Mouse (Mus musculus) neural tube, embryonic 14.5 days (tissue): ENCODE results near the gene Gm13276. TPM values are rescaled to one million over a fixed set of nuclear protein-coding genes. Genes with fewer than 3 reads are reported as not detected.
"Not testable (repeated sequence)": the region's sequence is repeated elsewhere in the genome, so short reads cannot be mapped to it uniquely, and the experiment has no call there.

Experiments used
- ATAC-seq: fragments of 200-750 bp; cut with Nextera tagmentation; 2 replicates; pipeline ENCODE4 v1.8.0; 2017; ENCODE audit warnings: low read depth, mild to moderate bottlenecking, moderate TSS enrichment, moderate library complexity
- H3K27ac ChIP-seq: fragments of 300-500 bp; sonication (generic); 2 replicates; pipeline ENCODE4 v1.5.1; 2014; ENCODE audit warnings: low read depth, mild to moderate bottlenecking, control low read depth, low read length, moderate library complexity, mixed read lengths
- H3K27me3 ChIP-seq: fragments of 300-500 bp; sonication (generic); 2 replicates; pipeline ENCODE4 v1.6.1; 2014; ENCODE audit warnings: low read length; ENCODE audit not compliant: control insufficient read depth, insufficient read depth
- H3K36me3 ChIP-seq: fragments of 300-500 bp; sonication (generic); 2 replicates; pipeline ENCODE4 v1.6.1; 2014; ENCODE audit warnings: low read length, mixed read lengths; ENCODE audit not compliant: control insufficient read depth, insufficient read depth
- H3K4me1 ChIP-seq: fragments of 300-500 bp; sonication (generic); 2 replicates; pipeline ENCODE4 v1.6.1; 2014; ENCODE audit warnings: low read length; ENCODE audit not compliant: control insufficient read depth, insufficient read depth
- H3K4me2 ChIP-seq: fragments of 300-500 bp; sonication (generic); 2 replicates; pipeline ENCODE4 v1.6.1; 2014; ENCODE audit warnings: mild to moderate bottlenecking, low read depth, low read length, control low read depth
- H3K4me3 ChIP-seq: fragments of 300-500 bp; sonication (generic); 2 replicates; pipeline ENCODE4 v1.5.1; 2014; ENCODE audit warnings: low read depth, low read length, control low read depth, mixed read lengths
- H3K9ac ChIP-seq: fragments of 300-500 bp; sonication (generic); replicated peaks from 2 replicates; pipeline ENCODE4 v1.6.1; 2014; ENCODE audit warnings: low read depth, mild to moderate bottlenecking, control low read depth, low read length, mixed read lengths
- H3K9me3 ChIP-seq: fragments of 300-500 bp; sonication (generic); 2 replicates; pipeline ENCODE4 v1.6.1; 2016; ENCODE audit warnings: low read length; ENCODE audit not compliant: control insufficient read depth
- WGBS: fragments of 180-500 bp; shearing (Covaris S2); extraction: QIAGEN DNeasy Blood & Tissue Kit; methylation state at CpG from one replicate; pipeline ENCODE4 v1.1.7; 2014; 5-methylcytosine and 5-hydroxymethylcytosine counted together
- polyA plus RNA-seq: library from polyadenylated mRNA; unstranded; fragments of >200 nt; fragmentation: Nextera tagmentation; extraction: Ambion mirVana; gene quantifications from 2 replicates; pipeline ENCODE4 v1.2.1, GENCODE M21; 2014

Gene Gm13276
- polyA plus RNA-seq, 1 experiment from 2014 or later = not detected

- ATAC-seq, H3K4me2 ChIP-seq, H3K9ac ChIP-seq, H3K9me3 ChIP-seq, H3K36me3 ChIP-seq, H3K27me3 ChIP-seq, H3K27ac ChIP-seq, H3K4me1 ChIP-seq, H3K4me3 ChIP-seq: not testable (repeated sequence)
- no CpG with 5 or more reads among the region's 29 CpGs for WGBS
Observed at GRCm38 (mm10) chr4:88802954-88803353, 17.4 kb downstream of the Gm13276 start, which contains the start of gene Gm13287. Gene Gm13287, plus strand, starts transcription at chr4:88803254.

GRCm38 (mm10) chr4:88805231-88805630 lies 19.7 kb downstream of the Gm13276 start, which contains the start of gene Gm13288:
Gene Gm13288, plus strand, starts transcription at chr4:88805531.
- H3K4me3 ChIP-seq, H3K9me3 ChIP-seq, H3K4me1 ChIP-seq, H3K27ac ChIP-seq, H3K36me3 ChIP-seq, ATAC-seq, H3K27me3 ChIP-seq, H3K9ac ChIP-seq, H3K4me2 ChIP-seq: not testable (repeated sequence)
- WGBS = no CpG with 5 or more reads among the region's 8 CpGs

- not testable (repeated sequence) for H3K4me3 ChIP-seq
Observed at GRCm38 (mm10) chr4:88805761-88806160, 20.3 kb downstream of the Gm13276 start.

GRCm38 (mm10) chr4:88815928-88816327 lies 30.4 kb downstream of the Gm13276 start, which contains the start of gene Ifna7:
Gene Ifna7, plus strand, starts transcription at chr4:88816228.
- no peak within 1 kb of the TSS for H3K9ac ChIP-seq
- no peak for ATAC-seq
- H3K9me3 ChIP-seq = no peaks in the 10 kb centered on the region
- H3K4me2 ChIP-seq = no peak within 1 kb of the TSS
- no peaks in the 10 kb centered on the region for H3K36me3 ChIP-seq
- WGBS = 75% methylated on average over 3 of the region's 3 CpGs
- H3K27ac ChIP-seq = no peak within 1 kb of the TSS
- no peaks in the 10 kb centered on the region for H3K4me1 ChIP-seq
- H3K27me3 ChIP-seq = no peaks in the 10 kb centered on the region
- H3K4me3 ChIP-seq = no peak within 1 kb of the TSS

More at GRCm38 (mm10) chr4:88805761-88806160, 20.3 kb downstream of the Gm13276 start:
- 0% methylated on average over 7 of the region's 34 CpGs for WGBS
- not testable (repeated sequence) for H3K36me3 ChIP-seq, H3K4me1 ChIP-seq, H3K9me3 ChIP-seq, H3K27ac ChIP-seq, H3K9ac ChIP-seq, H3K27me3 ChIP-seq, ATAC-seq, H3K4me2 ChIP-seq

- Histone ChIP-seq H3K4me1 (no peaks in the 10 kb centered on the region), H3K27me3 (no peaks in the 10 kb centered on the region), H3K4me2 (no peak within 1 kb of the TSS), H3K36me3 (no peaks in the 10 kb centered on the region), H3K27ac (no peak within 1 kb of the TSS), H3K4me3 (no peak within 1 kb of the TSS), H3K9ac (no peak within 1 kb of the TSS), H3K9me3 (no peaks in the 10 kb centered on the region)
- no peak for ATAC-seq
- 100% methylated on average over 1 of the region's 1 CpGs for WGBS
Observed at GRCm38 (mm10) chr4:88819659-88820058, 34.1 kb downstream of the Gm13276 start, which contains the start of gene Ifna11. Gene Ifna11, plus strand, starts transcription at chr4:88819959.

- H3K27me3 ChIP-seq = no peaks in the 10 kb centered on the region
- no peaks in the 10 kb centered on the region for H3K9me3 ChIP-seq
- no peaks in the 10 kb centered on the region for H3K36me3 ChIP-seq
- H3K4me2 ChIP-seq = no peak overlapping the region
- 34% methylated on average over 4 of the region's 4 CpGs for WGBS
- no peak for ATAC-seq
- no peak overlapping the region for H3K27ac ChIP-seq
- H3K9ac ChIP-seq = no peak overlapping the region
- no peaks in the 10 kb centered on the region for H3K4me1 ChIP-seq
- H3K4me3 ChIP-seq = no peak overlapping the region
Observed at GRCm38 (mm10) chr4:88822995-88823394, 37.5 kb downstream of the Gm13276 start.

GRCm38 (mm10) chr4:88827116-88827515 lies 41.6 kb downstream of the Gm13276 start, which contains the start of gene Ifna6:
Gene Ifna6, plus strand, starts transcription at chr4:88827416.
- not testable (repeated sequence) for H3K9ac ChIP-seq

GRCm38 (mm10) chr4:88830523-88830922 lies 45.0 kb downstream of the Gm13276 start:
- no peaks in the 10 kb centered on the region for H3K27me3 ChIP-seq
- H3K4me2 ChIP-seq = no peak overlapping the region
- H3K9ac ChIP-seq = no peak overlapping the region
- WGBS = 29% methylated on average over 4 of the region's 4 CpGs
- no peak overlapping the region for H3K27ac ChIP-seq
- no peaks in the 10 kb centered on the region for H3K36me3 ChIP-seq
- no peaks in the 10 kb centered on the region for H3K9me3 ChIP-seq
- H3K4me1 ChIP-seq = no peaks in the 10 kb centered on the region
- H3K4me3 ChIP-seq = no peak overlapping the region
- ATAC-seq = no peak

More at GRCm38 (mm10) chr4:88827116-88827515, 41.6 kb downstream of the Gm13276 start, which contains the start of gene Ifna6:
- ATAC-seq, H3K27me3 ChIP-seq, H3K36me3 ChIP-seq, H3K4me3 ChIP-seq, H3K27ac ChIP-seq, H3K4me1 ChIP-seq, H3K4me2 ChIP-seq, H3K9me3 ChIP-seq: not testable (repeated sequence)

- not testable (repeated sequence) for H3K4me2 ChIP-seq, H3K27me3 ChIP-seq, H3K9ac ChIP-seq, H3K4me1 ChIP-seq, ATAC-seq, H3K36me3 ChIP-seq, H3K4me3 ChIP-seq, H3K9me3 ChIP-seq, H3K27ac ChIP-seq
- WGBS = 92% methylated on average over 1 of the region's 1 CpGs
Observed at GRCm38 (mm10) chr4:88835225-88835624, 49.7 kb downstream of the Gm13276 start, which contains the start of gene Ifna5. Gene Ifna5, plus strand, starts transcription at chr4:88835525.
